Mouse (Mus musculus): ENCODE data around the gene Ptpn12.

Ptpn12 gene

GRCm38 (mm10) chr5:21055820-21056531 is at the start of gene Ptpn12:
Gene Ptpn12 (minus strand): TSS chr5:21055911.
- in situ Hi-C loops (cut with MboI, MseI) = no loop called here

DNA sequence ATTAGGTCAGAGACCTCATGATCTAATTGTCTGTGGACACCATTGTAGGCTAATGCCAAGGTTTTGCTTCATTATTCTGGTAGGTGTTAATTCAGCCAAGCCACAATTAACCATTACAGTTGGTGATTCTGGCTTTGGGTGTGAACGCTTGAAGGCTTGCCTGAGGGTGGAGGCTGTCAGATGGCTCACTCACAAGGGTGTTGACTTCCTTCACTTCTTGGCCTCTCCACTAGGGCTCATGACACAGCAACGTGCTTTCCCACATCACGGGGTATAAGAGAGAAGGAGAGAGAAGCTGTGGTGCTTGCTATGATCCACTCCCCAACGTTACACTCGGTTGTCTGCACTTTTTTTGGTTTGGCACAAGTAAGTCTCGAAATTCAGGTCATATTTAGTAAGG is 35.5 kb upstream of the Ptpn12 start:
- in situ Hi-C loops (cut with MboI, MseI) = loop anchor here (25.0 kb wide), 1 partner anchor 1779 kb away; no protein-coding TSS in a partner anchor

DNA sequence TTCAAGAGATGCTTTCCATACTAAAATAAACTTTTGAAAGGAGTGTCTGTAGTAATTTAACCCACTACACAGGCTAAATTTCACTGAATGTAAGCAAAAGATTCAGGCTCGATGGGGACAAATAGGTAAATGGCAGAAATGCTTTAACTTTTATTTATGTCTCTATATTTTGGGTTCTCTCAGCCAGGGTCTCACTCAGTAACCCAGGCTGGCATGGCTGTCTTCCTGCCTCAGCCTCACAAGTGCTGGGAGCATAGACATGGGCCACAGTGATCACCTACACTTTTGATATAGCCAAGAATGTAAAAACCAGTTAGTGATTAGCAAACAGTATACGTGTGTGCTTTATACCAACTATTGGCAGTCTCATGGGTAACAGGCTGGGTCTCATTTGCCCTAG is 1.5 kb upstream of the Ptpn12 start:
- in situ Hi-C loops (cut with MboI, MseI) = no loop called here

DNA sequence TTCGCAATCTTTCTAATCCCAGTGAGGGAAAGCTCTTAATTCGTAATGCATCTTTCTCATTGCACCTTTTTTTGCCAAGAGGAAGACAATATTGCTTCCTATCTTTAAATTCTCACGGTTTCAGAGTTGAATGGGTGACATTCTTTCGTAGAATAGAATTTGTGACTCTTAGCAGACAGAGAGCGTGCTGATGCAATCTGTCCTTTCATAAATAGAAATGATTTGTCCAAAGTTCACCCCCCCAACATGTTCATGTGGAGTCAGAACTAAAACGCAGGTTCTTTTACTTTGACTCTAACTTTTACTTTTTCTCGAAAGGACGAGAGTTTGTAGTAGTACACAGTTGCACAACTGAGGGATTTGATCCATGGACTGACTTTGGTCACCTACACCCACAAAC is 884 bp upstream of the Ptpn12 start:
- in situ Hi-C loops (cut with MboI, MseI) = no loop called here

- in situ Hi-C loops (cut with MboI, MseI) = no loop called here
These were observed 466 bp downstream of the Ptpn12 start for GRCm38 (mm10) chr5:21055071-21055819.

GRCm38 (mm10) chr5:21054472-21055070 is 1.1 kb downstream of the Ptpn12 start:
- in situ Hi-C loops (cut with MboI, MseI) = loop anchor here (5.0 kb wide), 1 partner anchor 107 kb away; no protein-coding TSS in a partner anchor

- in situ Hi-C loops (cut with MboI, MseI) = loop anchor here (5.0 kb wide), 1 partner anchor 106 kb away; no protein-coding TSS in a partner anchor
These were observed 2.0 kb downstream of the Ptpn12 start for GRCm38 (mm10) chr5:21053571-21054307.

- in situ Hi-C loops (cut with MboI, MseI) = loop anchor here (5.0 kb wide), 1 partner anchor 105 kb away; no protein-coding TSS in a partner anchor
These were observed 3.2 kb downstream of the Ptpn12 start for GRCm38 (mm10) chr5:21052521-21052920.

- in situ Hi-C loops (cut with MboI, MseI) = loop anchor here (5.0 kb wide), 1 partner anchor 103 kb away; no protein-coding TSS in a partner anchor
These were observed 5.0 kb downstream of the Ptpn12 start for GRCm38 (mm10) chr5:21050770-21051122.

DNA sequence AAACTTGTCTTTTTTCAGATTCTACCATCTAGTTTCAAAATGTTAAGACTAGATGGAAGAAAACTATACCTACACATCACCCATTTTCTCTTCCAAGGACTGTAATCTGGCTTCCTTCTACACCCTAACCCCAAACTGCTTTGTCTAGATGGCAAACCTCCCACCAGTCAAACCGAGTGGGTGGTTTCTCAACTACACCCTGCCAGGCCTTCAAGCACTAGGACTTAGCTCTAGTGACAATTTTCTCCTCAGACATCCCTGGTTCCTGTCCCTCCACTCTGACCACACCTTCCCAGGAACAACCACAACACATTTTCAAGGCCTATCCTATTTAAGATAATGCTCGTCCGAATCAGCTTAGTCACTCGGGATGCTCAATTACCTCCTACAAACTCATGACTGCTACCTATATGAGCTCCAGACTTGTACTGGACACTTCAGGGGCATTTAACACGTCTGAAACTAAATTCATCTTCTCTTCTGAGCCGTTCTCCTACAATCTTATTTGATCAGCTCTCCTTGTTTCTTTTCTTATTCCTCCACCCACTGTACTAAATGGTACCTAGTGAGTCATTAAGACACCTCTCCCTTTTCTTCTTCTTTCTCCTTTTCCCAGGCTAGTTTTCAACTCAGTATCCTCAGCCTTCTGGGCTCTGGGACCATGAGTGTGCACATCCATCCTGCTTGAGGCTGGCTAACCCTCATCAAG is 5.5 kb downstream of the Ptpn12 start:
- in situ Hi-C loops (cut with MboI, MseI) = loop anchor here (5.0 kb wide), 1 partner anchor 103 kb away; no protein-coding TSS in a partner anchor

- in situ Hi-C loops (cut with MboI, MseI) = no loop called here
These were observed 6.7 kb downstream of the Ptpn12 start for GRCm38 (mm10) chr5:21049006-21049405.

- in situ Hi-C loops (cut with MboI, MseI) = no loop called here
These were observed 8.6 kb downstream of the Ptpn12 start for GRCm38 (mm10) chr5:21047114-21047513.

GRCm38 (mm10) chr5:21046150-21047048 is 9.3 kb downstream of the Ptpn12 start:
- in situ Hi-C loops (cut with MboI, MseI) = no loop called here

DNA sequence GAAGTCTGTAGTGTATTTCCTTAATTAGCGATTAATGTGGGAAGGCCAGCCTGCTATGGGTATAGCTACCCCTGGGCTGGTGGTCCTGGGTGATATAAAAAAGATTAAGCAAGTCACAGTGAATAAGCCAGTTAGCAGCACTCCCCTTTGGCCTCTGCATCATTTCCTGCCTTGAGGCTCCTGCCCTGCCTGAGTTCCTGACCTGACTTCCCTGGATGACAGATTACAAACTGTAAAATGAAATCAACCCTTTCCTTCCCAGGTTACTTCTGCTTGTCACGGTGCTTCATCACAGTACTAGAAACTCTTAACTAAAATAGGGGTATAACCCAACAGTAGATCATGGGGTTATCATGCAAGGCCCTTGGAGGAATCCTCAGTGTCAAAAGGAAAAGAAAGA is 10.2 kb downstream of the Ptpn12 start:
- in situ Hi-C loops (cut with MboI, MseI) = no loop called here

DNA sequence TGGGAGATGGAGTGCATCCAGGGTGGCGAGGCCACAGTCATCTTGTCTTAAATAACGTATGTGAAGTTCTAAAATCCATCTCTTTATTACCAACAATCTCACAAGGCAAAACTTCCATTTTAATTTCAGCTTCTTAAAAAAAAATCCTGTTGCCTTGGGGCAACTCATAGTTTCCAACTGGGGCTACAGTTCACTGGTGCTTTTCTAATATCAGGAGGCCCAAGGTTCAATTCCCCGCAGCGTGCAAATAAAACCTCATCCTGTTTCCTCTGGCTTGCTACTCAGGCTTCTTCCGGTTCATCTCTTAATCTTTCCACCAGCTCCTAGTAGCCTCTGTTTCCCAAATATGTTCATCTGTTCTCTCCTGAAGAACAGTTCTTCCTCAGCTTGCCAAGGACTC is 17.6 kb downstream of the Ptpn12 start:
- in situ Hi-C loops (cut with MboI, MseI) = no loop called here

- in situ Hi-C loops (cut with MboI, MseI) = no loop called here
These were observed 19.8 kb downstream of the Ptpn12 start for GRCm38 (mm10) chr5:21035689-21036480.

DNA sequence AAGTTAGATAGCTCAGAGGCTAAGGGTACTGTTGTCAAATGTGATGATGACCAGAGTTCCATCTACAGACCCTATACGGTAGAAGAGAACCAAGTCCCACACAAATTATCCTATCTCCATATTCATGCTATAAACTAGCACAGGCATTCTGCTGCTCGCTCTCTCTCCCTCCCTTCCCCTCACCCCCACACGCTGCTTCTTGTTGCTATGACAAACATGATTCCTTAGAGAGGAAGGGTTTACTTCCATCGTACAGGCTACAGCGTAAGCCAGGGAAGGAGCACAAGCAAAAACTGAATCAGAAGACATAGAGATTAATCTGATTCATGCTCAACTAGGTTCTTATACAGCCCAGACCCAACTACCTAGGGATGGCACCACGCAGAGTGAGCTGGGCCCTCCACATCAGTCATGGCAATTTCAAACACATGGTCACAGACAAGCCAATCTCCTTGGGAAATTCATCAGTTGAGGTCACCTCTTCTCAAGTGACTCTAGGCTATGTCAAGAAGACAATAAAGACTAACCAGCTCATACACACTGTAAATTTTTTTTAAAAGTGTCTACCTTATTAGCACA is 21.2 kb downstream of the Ptpn12 start:
- in situ Hi-C loops (cut with MboI, MseI) = no loop called here

GRCm38 (mm10) chr5:21033382-21034056 is 22.2 kb downstream of the Ptpn12 start:
- in situ Hi-C loops (cut with MboI, MseI) = no loop called here

All from T-helper 2 cell (primary cell).